Mouse (Mus musculus): ENCODE data around the gene Srf. TPM values are rescaled to one million over a fixed set of nuclear protein-coding genes. Genes with fewer than 3 reads are reported as not detected.

Gene Srf
- polyA plus RNA-seq, 1 experiment from 2014 or later: 12.0 TPM

DNA sequence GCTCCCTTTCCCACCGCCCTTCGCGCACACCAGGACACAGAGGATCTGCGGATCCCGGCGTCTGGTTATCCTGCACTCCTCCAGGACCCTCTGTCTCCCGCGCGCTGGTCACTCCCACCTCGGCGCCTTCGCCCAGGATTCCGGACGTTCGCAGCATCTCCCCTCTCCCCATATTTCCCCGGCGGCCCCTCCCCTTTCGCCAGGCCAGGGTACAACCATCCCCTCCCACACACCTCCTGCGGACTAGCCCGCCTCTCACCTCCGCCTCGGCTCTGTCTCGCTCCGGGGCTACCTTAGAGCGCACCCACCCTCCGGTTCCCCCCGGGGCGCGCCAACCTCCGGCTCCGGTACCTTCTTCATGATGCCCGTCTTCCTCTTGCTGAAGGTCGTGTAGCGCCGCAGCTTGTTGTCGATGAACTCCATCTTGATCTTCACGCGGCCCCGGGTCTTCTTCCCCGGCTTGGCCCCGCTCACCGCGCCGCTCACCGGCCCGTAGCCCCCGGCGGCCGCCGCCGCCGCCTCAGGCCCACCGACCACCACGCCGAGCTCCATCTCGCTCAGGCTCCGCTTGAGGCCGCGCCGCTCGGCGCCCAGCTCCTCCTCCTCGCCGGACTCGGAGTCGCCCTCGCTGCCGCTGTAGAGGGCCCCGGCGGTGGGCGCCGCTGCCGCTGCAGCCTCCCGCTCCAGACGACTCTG lies 850 bp downstream of the Srf start:
- Histone ChIP-seq H3K4me1 (peaks cover 33% of the 10 kb centered on the region), H3K4me3 (peak overlapping the region; percentile 94), H3K9ac (peak overlapping the region; percentile 100), H3K36me3 (peaks cover 24% of the 10 kb centered on the region), H3K9me3 (no peaks in the 10 kb centered on the region), H3K27ac (peak overlapping the region; percentile 95), H3K4me2 (replicated peaks) (peak overlapping the region; percentile 69), H3K27me3 (no peaks in the 10 kb centered on the region)
- ATAC-seq (ENCODE audit: insufficient number of reproducible peaks, insufficient read depth, low FRiP score, low TSS enrichment): no peak
- under 1% methylated on average over 74 of the region's 75 CpGs for WGBS

DNA sequence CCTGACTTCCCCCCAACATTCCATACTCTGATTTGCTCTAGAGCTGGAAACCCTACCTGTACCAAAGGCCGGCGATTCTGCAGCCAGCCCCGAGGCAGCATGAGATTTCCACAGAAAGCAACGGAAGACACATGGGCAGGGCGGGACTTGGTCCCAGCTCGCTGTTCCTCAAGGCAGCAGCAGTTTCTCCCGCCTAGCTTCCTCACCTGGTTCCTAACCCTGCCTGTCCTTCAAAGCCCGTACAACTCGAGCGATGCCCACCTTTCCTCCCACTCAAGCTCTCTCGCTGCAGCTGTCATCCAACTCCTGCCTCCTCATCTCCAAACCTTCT lies 1.4 kb downstream of the Srf start:
- under 1% methylated on average over 11 of the region's 11 CpGs for WGBS
- peak overlapping the region; percentile 69 for H3K4me2 ChIP-seq (replicated peaks)
- H3K4me3 ChIP-seq: peak overlapping the region; percentile 94
- peak overlapping the region; percentile 95 for H3K27ac ChIP-seq
- no peaks in the 10 kb centered on the region for H3K27me3 ChIP-seq
- peaks cover 33% of the 10 kb centered on the region for H3K4me1 ChIP-seq
- H3K9me3 ChIP-seq: no peaks in the 10 kb centered on the region
- peaks cover 29% of the 10 kb centered on the region for H3K36me3 ChIP-seq
- peak overlapping the region; percentile 100 for H3K9ac ChIP-seq
- ATAC-seq (ENCODE audit: insufficient number of reproducible peaks, insufficient read depth, low FRiP score, low TSS enrichment): no peak

- 73% methylated on average over 3 of the region's 3 CpGs for WGBS
- ATAC-seq (ENCODE audit: insufficient number of reproducible peaks, insufficient read depth, low FRiP score, low TSS enrichment): no peak
- H3K27ac ChIP-seq: no peak overlapping the region
- H3K4me1 ChIP-seq: peaks cover 33% of the 10 kb centered on the region
- peak overlapping the region; percentile 94 for H3K4me3 ChIP-seq
- 0 out of 2 replicates have a peak overlapping the region, but pooled peaks have one; percentile 100 for H3K9ac ChIP-seq
- no peaks in the 10 kb centered on the region for H3K27me3 ChIP-seq
- no peaks in the 10 kb centered on the region for H3K9me3 ChIP-seq
- H3K4me2 ChIP-seq (replicated peaks): peak overlapping the region; percentile 69
- peaks cover 34% of the 10 kb centered on the region for H3K36me3 ChIP-seq
Observed at GRCm38 (mm10) chr17:46553926-46554325, 2.0 kb downstream of the Srf start.

- Histone ChIP-seq H3K4me3 (peak overlapping the region; percentile 94), H3K27me3 (0 out of 2 replicates have a peak, but pooled peaks cover 2% of the 10 kb centered on the region), H3K9me3 (no peaks in the 10 kb centered on the region), H3K4me1 (peaks cover 34% of the 10 kb centered on the region), H3K9ac (peak overlapping the region; percentile 42; the same call in 1 of the 2 replicates), H3K4me2 (replicated peaks) (peak overlapping the region; percentile 69), H3K36me3 (peaks cover 39% of the 10 kb centered on the region), H3K27ac (peak overlapping the region; percentile 87)
- 37% methylated on average over 11 of the region's 11 CpGs for WGBS
- ATAC-seq (ENCODE audit: insufficient number of reproducible peaks, insufficient read depth, low FRiP score, low TSS enrichment): no peak
Observed at GRCm38 (mm10) chr17:46553469-46553868, 2.5 kb downstream of the Srf start.

DNA sequence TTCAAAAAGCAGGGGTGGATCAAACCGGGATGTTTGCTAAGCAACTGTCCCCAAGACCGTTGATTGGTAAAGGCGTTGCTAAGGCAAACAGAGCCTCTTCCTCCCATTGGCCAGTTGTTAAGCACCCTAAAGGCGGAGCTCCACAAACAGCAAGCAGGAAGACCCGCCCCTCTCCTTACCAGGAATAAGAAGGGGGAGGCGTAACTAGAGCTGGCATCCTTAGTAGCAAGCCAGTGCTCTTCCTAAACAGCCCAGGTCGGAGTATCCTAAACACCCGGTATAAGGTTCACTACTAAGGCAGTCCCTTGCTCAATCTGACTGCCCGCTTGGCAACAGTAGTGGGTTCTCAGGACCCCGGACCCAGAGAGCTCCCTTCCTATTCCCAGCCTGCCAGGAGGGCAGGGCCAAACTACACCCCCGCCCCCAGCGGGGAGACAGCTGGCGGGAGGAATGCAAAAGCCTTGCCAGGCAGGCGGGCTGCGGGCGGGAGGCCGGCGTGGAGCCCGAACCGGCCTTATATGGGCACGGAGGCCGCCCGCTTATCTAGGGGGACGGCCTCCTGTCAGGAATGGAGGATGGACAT lies 3.0 kb downstream of the Srf start:
- ATAC-seq (ENCODE audit: insufficient number of reproducible peaks, insufficient read depth, low FRiP score, low TSS enrichment): peak; percentile 74
- Histone ChIP-seq H3K9me3 (no peaks in the 10 kb centered on the region), H3K27me3 (0 out of 2 replicates have a peak, but pooled peaks cover 4% of the 10 kb centered on the region), H3K27ac (peak overlapping the region; percentile 87), H3K4me1 (peaks cover 38% of the 10 kb centered on the region), H3K4me2 (replicated peaks) (peak overlapping the region; percentile 69), H3K36me3 (peaks cover 41% of the 10 kb centered on the region), H3K9ac (peak overlapping the region; percentile 42; the same call in 1 of the 2 replicates), H3K4me3 (peak overlapping the region; percentile 94)
- 1% methylated on average over 24 of the region's 24 CpGs for WGBS

GRCm38 (mm10) chr17:46552151-46552550 lies 3.8 kb downstream of the Srf start:
- H3K27me3 ChIP-seq: peaks cover 6% of the 10 kb centered on the region; the same call in 1 of the 2 replicates
- 77% methylated on average over 7 of the region's 7 CpGs for WGBS
- peaks cover 41% of the 10 kb centered on the region for H3K4me1 ChIP-seq
- H3K4me2 ChIP-seq (replicated peaks): no peak overlapping the region
- peaks cover 41% of the 10 kb centered on the region for H3K36me3 ChIP-seq
- no peaks in the 10 kb centered on the region for H3K9me3 ChIP-seq
- no peak overlapping the region for H3K4me3 ChIP-seq
- ATAC-seq (ENCODE audit: insufficient number of reproducible peaks, insufficient read depth, low FRiP score, low TSS enrichment): no peak
- H3K27ac ChIP-seq: no peak overlapping the region
- H3K9ac ChIP-seq: no peak overlapping the region

- no peak overlapping the region for H3K4me3 ChIP-seq
- no peak for ATAC-seq (ENCODE audit: insufficient number of reproducible peaks, insufficient read depth, low FRiP score, low TSS enrichment)
- H3K4me1 ChIP-seq: peaks cover 45% of the 10 kb centered on the region
- peaks cover 41% of the 10 kb centered on the region for H3K36me3 ChIP-seq
- H3K9me3 ChIP-seq: no peaks in the 10 kb centered on the region
- 95% methylated on average over 6 of the region's 6 CpGs for WGBS
- no peak overlapping the region for H3K9ac ChIP-seq
- H3K4me2 ChIP-seq (replicated peaks): no peak overlapping the region
- H3K27ac ChIP-seq: no peak overlapping the region
- H3K27me3 ChIP-seq: peaks cover 11% of the 10 kb centered on the region; the same call in 1 of the 2 replicates
Observed at GRCm38 (mm10) chr17:46551369-46551768, 4.6 kb downstream of the Srf start.

DNA sequence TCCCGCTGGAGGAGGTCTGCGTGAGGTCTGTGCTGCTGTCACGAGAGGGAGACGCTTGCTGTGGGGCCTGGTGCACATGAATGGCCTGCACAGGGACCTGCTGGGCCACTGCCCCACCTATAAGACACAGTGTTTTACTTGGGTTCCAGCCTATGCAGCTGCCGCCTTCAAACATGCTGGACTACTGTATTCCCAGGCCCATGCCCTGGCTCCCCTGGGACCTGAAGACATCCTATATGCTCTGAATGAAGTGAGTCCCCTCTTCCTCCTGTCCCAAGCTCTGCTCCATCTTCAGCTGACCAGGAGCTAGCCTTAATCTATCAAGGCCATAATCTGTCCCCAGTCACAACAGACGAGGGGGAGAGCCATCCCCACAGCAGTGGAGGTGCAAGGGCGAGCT lies 5.1 kb downstream of the Srf start:
- Histone ChIP-seq H3K9ac (no peak overlapping the region), H3K9me3 (no peaks in the 10 kb centered on the region), H3K27ac (no peak overlapping the region), H3K36me3 (peaks cover 41% of the 10 kb centered on the region), H3K27me3 (peaks cover 11% of the 10 kb centered on the region; the same call in 1 of the 2 replicates), H3K4me3 (no peak overlapping the region), H3K4me2 (replicated peaks) (no peak overlapping the region), H3K4me1 (peaks cover 48% of the 10 kb centered on the region)
- WGBS: 86% methylated on average over 7 of the region's 7 CpGs
- ATAC-seq (ENCODE audit: insufficient number of reproducible peaks, insufficient read depth, low FRiP score, low TSS enrichment): no peak

- Histone ChIP-seq H3K27me3 (peaks cover 11% of the 10 kb centered on the region; the same call in 1 of the 2 replicates), H3K4me2 (replicated peaks) (no peak overlapping the region), H3K4me1 (peaks cover 55% of the 10 kb centered on the region), H3K27ac (no peak overlapping the region), H3K36me3 (peaks cover 41% of the 10 kb centered on the region), H3K9me3 (no peaks in the 10 kb centered on the region), H3K4me3 (no peak overlapping the region), H3K9ac (no peak overlapping the region)
- WGBS: 90% methylated on average over 9 of the region's 9 CpGs
- no peak for ATAC-seq (ENCODE audit: insufficient number of reproducible peaks, insufficient read depth, low FRiP score, low TSS enrichment)
Observed at GRCm38 (mm10) chr17:46549642-46550041, 6.3 kb downstream of the Srf start.

DNA sequence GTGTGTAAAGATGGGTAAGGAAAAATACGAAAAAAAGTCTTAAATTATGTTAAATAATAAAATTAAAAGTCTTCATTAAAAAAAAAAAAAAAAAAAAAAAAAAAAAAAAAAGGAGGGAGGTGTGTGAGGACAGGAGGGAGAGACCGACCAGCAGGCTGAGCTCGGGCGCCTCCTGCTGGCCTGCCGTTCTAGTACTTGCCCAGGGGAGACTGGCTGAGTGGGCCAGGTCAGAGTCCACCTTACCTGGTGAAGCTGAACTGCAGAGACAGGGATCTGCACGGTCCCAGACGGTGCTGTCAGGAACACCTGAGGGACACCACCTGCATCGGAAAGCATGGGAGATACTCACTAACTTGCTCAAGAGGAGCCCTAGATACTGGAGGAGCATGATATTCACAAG lies 6.8 kb downstream of the Srf start:
- H3K27ac ChIP-seq: no peak overlapping the region
- H3K4me3 ChIP-seq: no peak overlapping the region
- WGBS: 29% methylated on average over 8 of the region's 8 CpGs
- no peak overlapping the region for H3K9ac ChIP-seq
- ATAC-seq (ENCODE audit: insufficient number of reproducible peaks, insufficient read depth, low FRiP score, low TSS enrichment): no peak
- no peaks in the 10 kb centered on the region for H3K9me3 ChIP-seq
- no peak overlapping the region for H3K4me2 ChIP-seq (replicated peaks)
- peaks cover 11% of the 10 kb centered on the region; the same call in 1 of the 2 replicates for H3K27me3 ChIP-seq
- H3K4me1 ChIP-seq: peaks cover 51% of the 10 kb centered on the region
- H3K36me3 ChIP-seq: peaks cover 41% of the 10 kb centered on the region

DNA sequence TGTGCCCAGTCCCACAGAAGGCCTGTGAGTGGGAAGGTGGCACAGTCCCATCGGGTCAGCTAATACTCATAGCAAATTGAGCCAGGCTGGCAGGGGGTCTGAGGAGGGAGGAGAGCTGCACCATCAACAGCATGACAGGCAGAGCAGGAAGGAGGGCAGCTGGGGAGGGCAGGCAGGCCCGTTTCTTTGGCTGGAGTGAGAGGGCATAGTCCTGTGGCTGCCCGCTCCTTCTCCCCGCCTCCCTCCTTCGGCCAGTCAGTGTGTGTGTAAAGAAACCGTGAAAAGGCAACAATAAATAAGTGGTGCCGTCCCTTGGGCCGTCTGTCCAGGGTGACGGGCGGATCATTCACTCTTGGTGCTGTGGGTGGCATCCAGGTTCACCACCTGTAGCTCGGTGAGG lies 7.2 kb downstream of the Srf start:
- 57% methylated on average over 11 of the region's 11 CpGs for WGBS
- Histone ChIP-seq H3K9me3 (no peaks in the 10 kb centered on the region), H3K4me1 (peaks cover 46% of the 10 kb centered on the region), H3K27me3 (peaks cover 11% of the 10 kb centered on the region; the same call in 1 of the 2 replicates), H3K4me3 (no peak overlapping the region), H3K4me2 (replicated peaks) (no peak overlapping the region), H3K9ac (peak overlapping the region; percentile 21; the same call in 1 of the 2 replicates), H3K36me3 (peaks cover 41% of the 10 kb centered on the region), H3K27ac (no peak overlapping the region)
- ATAC-seq (ENCODE audit: insufficient number of reproducible peaks, insufficient read depth, low FRiP score, low TSS enrichment): no peak

GRCm38 (mm10) chr17:46547923-46548322 lies 8.1 kb downstream of the Srf start:
- H3K9me3 ChIP-seq: no peaks in the 10 kb centered on the region
- no peak overlapping the region; the same call in 1 of the 2 replicates for H3K9ac ChIP-seq
- no peak overlapping the region for H3K4me3 ChIP-seq
- no peak overlapping the region for H3K4me2 ChIP-seq (replicated peaks)
- peaks cover 11% of the 10 kb centered on the region; the same call in 1 of the 2 replicates for H3K27me3 ChIP-seq
- H3K36me3 ChIP-seq: peaks cover 41% of the 10 kb centered on the region
- WGBS: 22% methylated on average over 3 of the region's 3 CpGs
- H3K4me1 ChIP-seq: peaks cover 38% of the 10 kb centered on the region
- no peak overlapping the region for H3K27ac ChIP-seq
- no peak for ATAC-seq (ENCODE audit: insufficient number of reproducible peaks, insufficient read depth, low FRiP score, low TSS enrichment)
